In the genomic region with DNA sequence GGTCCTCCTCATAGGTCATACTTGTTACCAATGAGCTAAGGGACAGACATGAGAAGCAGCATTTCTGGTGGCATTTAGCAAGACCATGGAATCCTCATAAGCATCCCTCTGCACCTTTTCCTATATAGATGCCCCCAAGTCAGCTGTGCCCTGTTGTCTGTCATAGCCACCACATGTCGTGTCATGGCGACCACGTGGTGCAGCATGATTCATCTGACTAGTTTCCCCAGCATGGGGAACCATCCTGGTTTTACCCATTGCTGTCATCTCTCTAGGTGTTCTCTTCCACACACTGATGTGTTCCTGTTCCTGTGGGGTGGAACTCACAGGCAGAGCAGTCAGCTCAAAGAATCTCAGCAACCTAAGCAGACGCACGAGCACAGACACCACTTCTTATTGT, we compare ENCODE assay signal across 15 mouse cellular contexts. TPM values are rescaled to one million over a fixed set of nuclear protein-coding genes. Genes with fewer than 3 reads are reported as not detected.
"Had no signal": no experiment of that assay in that cellular context is flagged by ENCODE, and none has a peak within 500 bp of the region (broad histone marks: within the 10 kb centered on the region; RNA-seq: fewer than 3 reads in every experiment).

No protein-coding gene starts in this region.

- H3K36me3 ChIP-seq: neural tube, embryonic 12.5 days; neural tube, embryonic 13.5 days; neural tube, embryonic 15.5 days; stomach, embryonic 15.5 days had no signal

- H3K4me3 ChIP-seq: neural tube, embryonic 12.5 days; neural tube, embryonic 13.5 days; neural tube, embryonic 15.5 days; stomach, embryonic 15.5 days had no signal

- DNase-seq: right cerebral cortex, adult 18-20 months; right cerebral cortex, postnatal 4 days; spleen, adult 18-20 months; thymus, adult 18-20 months; thymus, adult 2 months; thymus, postnatal 14 days; thymus, postnatal 25 days; thymus, postnatal 36 days; thymus, postnatal 4 days had no signal

- H3K27me3 ChIP-seq: neural tube, embryonic 12.5 days; neural tube, embryonic 13.5 days; neural tube, embryonic 15.5 days; stomach, embryonic 15.5 days had no signal

- H3K4me1 ChIP-seq: neural tube, embryonic 12.5 days; neural tube, embryonic 13.5 days; neural tube, embryonic 15.5 days; stomach, embryonic 15.5 days had no signal

- H3K27ac ChIP-seq: neural tube, embryonic 12.5 days; neural tube, embryonic 13.5 days; neural tube, embryonic 15.5 days; stomach, embryonic 15.5 days; stomach, postnatal 0 days had no signal

- H3K4me2 ChIP-seq: neural tube, embryonic 12.5 days; neural tube, embryonic 13.5 days; neural tube, embryonic 15.5 days; stomach, embryonic 15.5 days had no signal

- H3K9me3 ChIP-seq: neural tube, embryonic 12.5 days; neural tube, embryonic 13.5 days; neural tube, embryonic 15.5 days; stomach, embryonic 15.5 days had no signal

- H3K9ac ChIP-seq: neural tube, embryonic 12.5 days; neural tube, embryonic 13.5 days; neural tube, embryonic 15.5 days; stomach, embryonic 15.5 days had no signal

RNA-seq across cellular contexts. Expression of gene Vipr2, which starts 55.4 kb away (rescaled TPM):
- total RNA-seq: neutrophil, adult 5-6 weeks had no signal
